Mouse (Mus musculus) forebrain, embryonic 11.5 days (tissue): Measurements from ENCODE around the gene Mob1b. TPM values are rescaled to one million over a fixed set of nuclear protein-coding genes. Genes with fewer than 3 reads are reported as not detected.
A peak's percentile ranks its signal among the peaks of the same experiment; 100 is the strongest.

Experiments used
- ATAC-seq: fragments of 200-750 bp; cut with Nextera tagmentation; replicated peaks from 2 replicates; pipeline ENCODE4 v1.8.0; 2017; ENCODE audit warnings: moderate TSS enrichment; ENCODE audit not compliant: low FRiP score
- DNase-seq: peaks from one replicate; pipeline ENCODE4 v3.0.0-alpha.2; 2017; ENCODE audit warnings: low spot score
- H3K27ac ChIP-seq: fragments of 300-500 bp; sonication (generic); 2 replicates; pipeline ENCODE4 v1.5.1; 2014; ENCODE audit warnings: low read depth, low read length
- H3K27me3 ChIP-seq: fragments of 300-500 bp; sonication (generic); 2 replicates; pipeline ENCODE4 v1.6.1; 2014; ENCODE audit warnings: mild to moderate bottlenecking, low read length, mixed read lengths; ENCODE audit not compliant: control insufficient read depth, insufficient read depth
- H3K36me3 ChIP-seq: fragments of 300-500 bp; sonication (generic); 2 replicates; pipeline ENCODE4 v1.6.1; 2014; ENCODE audit warnings: mild to moderate bottlenecking, low read length, moderate library complexity, mixed read lengths; ENCODE audit not compliant: control insufficient read depth, insufficient read depth
- H3K4me1 ChIP-seq: fragments of 300-500 bp; sonication (generic); replicated peaks from 2 replicates; pipeline ENCODE4 v1.6.1; 2014; ENCODE audit warnings: low read length, mixed read lengths; ENCODE audit not compliant: control insufficient read depth, insufficient read depth
- H3K4me2 ChIP-seq: fragments of 300-500 bp; sonication (generic); 2 replicates; pipeline ENCODE4 v1.6.1; 2014; ENCODE audit warnings: low read depth, mild to moderate bottlenecking, low read length, moderate library complexity, mixed read lengths; ENCODE audit not compliant: severe bottlenecking
- H3K4me3 ChIP-seq: fragments of 300-500 bp; sonication (generic); 2 replicates; pipeline ENCODE4 v1.5.1; 2014; ENCODE audit warnings: low read depth, low read length
- H3K9ac ChIP-seq: fragments of 300-500 bp; sonication (generic); 2 replicates; pipeline ENCODE4 v1.6.1; 2014; ENCODE audit warnings: low read length
- H3K9me3 ChIP-seq: fragments of 300-500 bp; sonication (generic); 2 replicates; pipeline ENCODE4 v1.6.1; 2016; ENCODE audit warnings: low read length, mixed read lengths; ENCODE audit not compliant: control insufficient read depth
- WGBS: fragments of 180-500 bp; shearing (Covaris S2); extraction: QIAGEN DNeasy Blood & Tissue Kit; methylation state at CpG from one replicate; pipeline ENCODE4 v1.1.7; 2014; 5-methylcytosine and 5-hydroxymethylcytosine counted together
- polyA plus RNA-seq: library from polyadenylated mRNA; unstranded; fragments of >200 nt; fragmentation: Nextera tagmentation; extraction: Ambion mirVana; gene quantifications from 2 replicates; pipeline ENCODE4 v1.2.1, GENCODE M21; 2014

Gene Mob1b
- polyA plus RNA-seq, 1 experiment from 2014 or later, result 22.6 TPM

DNA sequence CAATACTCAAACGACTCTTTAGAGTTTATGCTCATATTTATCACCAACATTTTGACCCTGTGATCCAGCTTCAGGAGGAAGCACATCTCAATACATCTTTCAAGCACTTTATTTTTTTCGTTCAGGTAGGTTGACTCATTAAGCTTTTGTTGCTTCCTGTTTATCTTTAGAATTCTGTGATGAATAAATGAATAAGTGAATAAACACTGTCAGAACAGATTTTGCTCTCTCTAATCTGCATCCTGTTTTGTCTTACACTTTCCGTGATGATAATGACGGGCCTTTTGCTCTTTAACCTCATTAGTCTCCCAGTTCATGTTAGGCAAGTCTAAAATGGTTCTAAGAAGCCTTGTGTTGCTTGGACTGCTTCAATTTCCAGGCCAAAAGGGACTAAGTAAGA is 32.5 kb downstream of the Mob1b start:
- H3K27me3 ChIP-seq, result no peaks in the 10 kb centered on the region
- H3K27ac ChIP-seq, result no peak overlapping the region
- H3K4me1 ChIP-seq, result no peaks in the 10 kb centered on the region
- H3K4me3 ChIP-seq, result no peak overlapping the region
- no peaks in the 10 kb centered on the region for H3K36me3 ChIP-seq
- WGBS, result 91% methylated on average over 4 of the region's 4 CpGs
- no peak overlapping the region for H3K4me2 ChIP-seq
- no peak overlapping the region for H3K9ac ChIP-seq
- ATAC-seq (no peak), DNase-seq (no peak)
- H3K9me3 ChIP-seq, result no peaks in the 10 kb centered on the region

DNA sequence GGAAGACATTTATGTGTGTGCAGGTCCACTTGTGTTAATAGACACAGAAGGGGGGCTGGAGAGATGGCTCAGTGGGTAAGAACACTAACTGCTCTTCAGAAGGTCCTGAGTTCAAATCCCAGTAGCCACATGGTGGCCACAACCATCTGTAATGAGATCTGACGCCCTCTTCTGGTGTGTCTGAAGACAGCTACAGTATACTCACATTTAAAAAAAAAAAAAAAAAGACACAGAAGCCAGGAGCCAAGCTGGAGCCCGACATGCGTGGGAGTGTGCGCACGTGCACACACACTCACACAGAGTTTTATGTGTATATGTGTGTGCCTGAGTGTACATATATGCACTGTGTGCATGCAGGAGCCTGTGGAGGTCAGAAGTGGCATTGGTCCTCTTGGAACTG is 42.0 kb downstream of the Mob1b start:
- H3K36me3 ChIP-seq, result no peaks in the 10 kb centered on the region
- DNase-seq, result no peak
- H3K9ac ChIP-seq, result no peak overlapping the region
- H3K4me1 ChIP-seq, result 0 out of 2 replicates have a peak, but pooled peaks cover 4% of the 10 kb centered on the region
- H3K9me3 ChIP-seq, result no peaks in the 10 kb centered on the region
- ATAC-seq, result no peak
- H3K4me3 ChIP-seq, result no peak overlapping the region
- no peaks in the 10 kb centered on the region for H3K27me3 ChIP-seq
- WGBS, result 84% methylated on average over 5 of the region's 5 CpGs
- no peak overlapping the region for H3K27ac ChIP-seq
- no peak overlapping the region for H3K4me2 ChIP-seq

DNA sequence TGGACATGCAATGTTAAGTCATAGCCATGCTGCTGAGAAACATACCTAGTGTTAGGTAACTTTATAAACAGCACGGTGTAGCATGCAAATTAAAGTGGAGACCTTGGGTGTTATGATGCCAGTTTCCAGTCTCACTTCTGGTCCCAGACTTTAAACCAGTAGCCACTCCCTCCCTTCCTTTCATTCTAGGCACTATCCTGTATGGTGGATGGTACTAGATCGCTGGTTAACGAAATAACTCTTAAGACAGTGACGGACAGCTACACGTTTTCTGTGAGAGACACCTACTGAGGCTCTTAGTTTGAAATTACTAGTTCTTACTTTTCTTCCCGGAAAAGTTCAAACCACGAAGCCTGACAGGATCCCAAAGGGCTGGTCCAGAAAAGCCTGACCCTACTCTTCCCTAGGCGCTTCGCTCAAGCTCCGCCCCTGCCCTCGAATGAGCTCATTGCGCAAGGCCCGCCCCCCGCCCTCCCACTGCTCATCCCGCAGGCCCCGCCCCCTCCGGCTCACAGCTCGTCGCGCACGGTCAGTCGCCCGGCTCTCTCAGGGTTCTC is 43.9 kb downstream of the Mob1b start:
- H3K4me2 ChIP-seq, result peak overlapping the region; percentile 47
- under 1% methylated on average over 23 of the region's 23 CpGs for WGBS
- H3K36me3 ChIP-seq, result peaks cover under 1% of the 10 kb centered on the region; the same call in 1 of the 2 replicates
- H3K27ac ChIP-seq, result no peak overlapping the region
- H3K4me3 ChIP-seq, result peak overlapping the region; percentile 65
- no peak for DNase-seq
- 0 out of 2 replicates have a peak, but pooled peaks cover 4% of the 10 kb centered on the region for H3K4me1 ChIP-seq
- H3K9ac ChIP-seq, result peak overlapping the region; percentile 27; the same call in 1 of the 2 replicates
- no peaks in the 10 kb centered on the region for H3K9me3 ChIP-seq
- ATAC-seq, result peak; percentile 66
- H3K27me3 ChIP-seq, result no peaks in the 10 kb centered on the region

DNA sequence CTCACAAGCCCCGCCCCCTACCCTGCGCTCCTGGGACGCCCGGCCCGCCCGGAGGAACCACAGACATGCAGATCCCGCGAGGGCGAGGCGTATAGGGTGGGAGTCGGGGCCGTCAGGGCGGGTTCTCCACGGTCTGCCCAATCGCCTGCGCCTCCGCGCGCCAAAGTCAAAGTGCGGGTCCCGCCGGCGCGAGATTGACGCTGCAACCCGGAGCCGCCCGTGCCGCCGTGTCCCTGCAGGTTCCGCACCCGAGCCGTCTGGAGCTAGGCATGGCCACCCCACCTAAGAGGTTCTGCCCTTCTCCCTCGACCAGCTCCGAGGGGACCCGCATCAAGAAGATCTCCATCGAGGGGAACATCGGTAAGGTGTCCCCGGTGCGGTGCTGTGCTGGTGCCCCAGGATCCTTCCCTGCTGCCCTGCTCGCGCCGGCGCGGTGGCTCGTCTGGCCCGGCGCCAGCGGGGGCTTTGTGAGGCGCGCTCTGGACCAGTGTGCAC is 44.4 kb downstream of the Mob1b start, which contains the start of gene Dck:
Gene Dck, plus strand, starts transcription at position 10 of the 495 bp plus-strand sequence.
- H3K27me3 ChIP-seq, result no peaks in the 10 kb centered on the region

DNA sequence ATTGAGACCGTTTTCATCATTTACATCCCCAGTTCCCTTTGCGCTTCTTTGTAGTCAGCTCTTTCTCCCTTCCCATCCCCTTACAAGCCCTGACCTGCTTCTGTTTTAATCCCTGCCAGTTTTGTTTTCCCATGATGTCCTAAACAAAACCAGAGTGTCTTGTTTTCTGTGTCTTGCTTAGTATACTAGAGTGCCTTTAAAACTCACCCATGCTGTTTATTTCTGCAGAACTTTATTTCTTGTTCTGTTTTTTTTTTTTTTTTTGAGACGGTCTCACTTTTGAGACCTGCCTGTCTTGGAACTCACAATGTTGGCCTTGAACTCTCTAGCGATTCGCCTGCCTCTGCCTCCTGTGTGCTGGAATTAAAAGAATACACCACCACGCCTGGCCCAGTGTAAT is 44.9 kb downstream of the Mob1b start:
- H3K4me2 ChIP-seq, result peak overlapping the region; percentile 53
- DNase-seq (no peak), ATAC-seq (no peak; the same call in 1 of the 2 replicates)
- no peaks in the 10 kb centered on the region for H3K27me3 ChIP-seq
- no peaks in the 10 kb centered on the region for H3K9me3 ChIP-seq
- H3K4me1 ChIP-seq, result 0 out of 2 replicates have a peak, but pooled peaks cover 4% of the 10 kb centered on the region
- WGBS, result 13% methylated on average over 6 of the region's 6 CpGs
- H3K9ac ChIP-seq, result peak overlapping the region; percentile 93
- H3K4me3 ChIP-seq, result peak overlapping the region; percentile 65
- peaks cover 2% of the 10 kb centered on the region; the same call in 1 of the 2 replicates for H3K36me3 ChIP-seq
- H3K27ac ChIP-seq, result peak overlapping the region; percentile 90

More for the DNA sequence above, 44.4 kb downstream of the Mob1b start, which contains the start of gene Dck:
- under 1% methylated on average over 51 of the region's 51 CpGs for WGBS
- H3K9ac ChIP-seq, result peak within 1 kb of the TSS; percentile 93
- peak within 1 kb of the TSS; percentile 90 for H3K27ac ChIP-seq
- H3K4me3 ChIP-seq, result peak within 1 kb of the TSS; percentile 65
- ATAC-seq (peak; percentile 100), DNase-seq (peak; percentile 100)
- 0 out of 2 replicates have a peak, but pooled peaks cover 4% of the 10 kb centered on the region for H3K4me1 ChIP-seq
- peaks cover 2% of the 10 kb centered on the region; the same call in 1 of the 2 replicates for H3K36me3 ChIP-seq
- no peaks in the 10 kb centered on the region for H3K9me3 ChIP-seq
- peak within 1 kb of the TSS; percentile 53 for H3K4me2 ChIP-seq

DNA sequence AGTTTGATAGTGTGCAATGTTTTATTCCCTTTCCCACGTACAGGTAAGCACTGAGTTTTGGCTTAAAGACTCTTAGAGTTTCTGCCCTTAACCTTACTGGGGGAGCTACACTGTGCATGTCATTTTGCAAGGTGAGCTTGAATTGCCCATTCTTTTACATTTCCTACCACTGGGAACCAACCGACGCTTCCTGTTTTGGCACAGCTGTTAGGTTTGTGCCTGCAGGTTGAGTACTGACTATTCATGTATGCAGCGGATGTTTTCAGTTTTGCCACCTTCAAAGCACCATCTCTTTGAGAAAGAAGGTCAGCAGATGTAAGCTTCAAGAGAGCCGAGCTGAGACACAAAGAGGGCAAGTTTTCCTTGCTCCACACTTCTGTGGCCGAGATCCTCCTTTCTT is 45.5 kb downstream of the Mob1b start:
- no peak for DNase-seq
- Histone ChIP-seq H3K4me2 (peak overlapping the region; percentile 53), H3K4me3 (peak overlapping the region; percentile 65), H3K27ac (no peak overlapping the region), H3K27me3 (no peaks in the 10 kb centered on the region), H3K4me1 (0 out of 2 replicates have a peak, but pooled peaks cover 4% of the 10 kb centered on the region), H3K36me3 (peaks cover 2% of the 10 kb centered on the region; the same call in 1 of the 2 replicates), H3K9ac (peak overlapping the region; percentile 93), H3K9me3 (no peaks in the 10 kb centered on the region)
- ATAC-seq, result no peak
- 68% methylated on average over 6 of the region's 6 CpGs for WGBS

DNA sequence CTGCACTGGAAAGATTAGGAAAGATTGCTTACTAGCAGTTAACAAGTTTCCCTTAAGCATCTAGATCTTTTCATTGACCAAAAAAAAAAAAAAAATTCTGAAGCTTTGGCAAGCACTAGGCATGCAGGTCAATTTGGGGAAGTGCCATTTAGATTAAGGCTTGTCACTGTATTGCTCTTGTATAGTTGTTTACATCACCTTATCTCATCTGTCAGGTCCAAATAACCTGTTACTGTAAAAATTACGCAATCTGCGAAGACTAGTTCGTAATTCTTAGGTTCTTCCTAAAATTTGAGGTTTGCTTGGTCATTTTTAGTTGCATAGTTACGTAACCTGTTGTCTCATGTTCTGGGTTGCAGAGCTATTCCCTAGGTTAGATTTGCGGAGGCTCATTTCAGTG is 46.2 kb downstream of the Mob1b start:
- H3K4me2 ChIP-seq, result peak overlapping the region; percentile 53
- no peaks in the 10 kb centered on the region for H3K27me3 ChIP-seq
- 96% methylated on average over 5 of the region's 5 CpGs for WGBS
- H3K4me1 ChIP-seq, result 0 out of 2 replicates have a peak, but pooled peaks cover 4% of the 10 kb centered on the region
- H3K9me3 ChIP-seq, result no peaks in the 10 kb centered on the region
- peaks cover 2% of the 10 kb centered on the region; the same call in 1 of the 2 replicates for H3K36me3 ChIP-seq
- no peak overlapping the region for H3K4me3 ChIP-seq
- no peak overlapping the region for H3K9ac ChIP-seq
- no peak for ATAC-seq
- no peak overlapping the region for H3K27ac ChIP-seq
- no peak for DNase-seq

DNA sequence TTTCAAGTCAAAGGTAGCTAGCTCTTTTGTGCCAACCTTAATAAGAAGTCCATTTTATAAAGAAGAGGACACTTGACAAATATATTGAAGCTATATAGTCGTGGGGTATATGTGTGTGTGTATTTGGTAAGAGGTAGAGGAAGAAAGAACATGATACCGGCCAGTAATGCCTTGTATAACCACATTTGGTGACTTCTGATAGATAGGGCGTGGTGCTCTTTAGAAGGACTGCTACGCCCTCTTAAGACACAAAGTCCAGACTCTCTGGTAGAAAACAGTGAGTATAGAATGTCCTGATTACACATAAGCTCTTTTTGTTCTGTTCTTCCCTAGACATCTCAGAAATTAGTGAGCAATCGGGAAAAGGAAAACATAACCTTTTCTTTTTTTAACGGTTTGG is 47.5 kb downstream of the Mob1b start:
- 91% methylated on average over 6 of the region's 6 CpGs for WGBS
- 0 out of 2 replicates have a peak, but pooled peaks cover 4% of the 10 kb centered on the region for H3K4me1 ChIP-seq
- no peak overlapping the region for H3K9ac ChIP-seq
- H3K36me3 ChIP-seq, result peaks cover 6% of the 10 kb centered on the region
- no peak for DNase-seq
- ATAC-seq, result no peak
- no peak overlapping the region for H3K4me2 ChIP-seq
- no peak overlapping the region for H3K4me3 ChIP-seq
- H3K27ac ChIP-seq, result no peak overlapping the region
- H3K9me3 ChIP-seq, result no peaks in the 10 kb centered on the region
- no peaks in the 10 kb centered on the region for H3K27me3 ChIP-seq
